Mouse (Mus musculus) lung, postnatal 25 days (tissue): Measurements from ENCODE around the gene Amotl2.
"Not testable (repeated sequence)": the region's sequence is repeated elsewhere in the genome, so short reads cannot be mapped to it uniquely, and the experiment has no call there.

Experiments used
- DNase-seq: peaks from one replicate; pipeline ENCODE4 v3.0.0; 2022; ENCODE audit warnings: low spot score

Amotl2 gene

GRCm38 (mm10) chr9:102733999-102734738 is 17.7 kb downstream of the Amotl2 start:
- DNase-seq: peak; percentile 64

GRCm38 (mm10) chr9:102734739-102735075 is 18.2 kb downstream of the Amotl2 start:
- peak; percentile 72 for DNase-seq

- DNase-seq: no peak
These were observed 18.8 kb downstream of the Amotl2 start for GRCm38 (mm10) chr9:102735231-102735630.

- DNase-seq: peak; percentile 55
These were observed 19.5 kb downstream of the Amotl2 start for GRCm38 (mm10) chr9:102735996-102736395.

- DNase-seq: no peak
These were observed 20.9 kb downstream of the Amotl2 start for GRCm38 (mm10) chr9:102737405-102737804.

GRCm38 (mm10) chr9:102746753-102747152 is 30.3 kb downstream of the Amotl2 start:
- DNase-seq: no peak

GRCm38 (mm10) chr9:102747902-102748301 is 31.4 kb downstream of the Amotl2 start:
- DNase-seq: no peak

- no peak for DNase-seq
These were observed 32.7 kb downstream of the Amotl2 start for GRCm38 (mm10) chr9:102749216-102749615.

- no peak for DNase-seq
These were observed 35.3 kb downstream of the Amotl2 start for GRCm38 (mm10) chr9:102751632-102752303.

- DNase-seq: no peak
These were observed 36.8 kb downstream of the Amotl2 start for GRCm38 (mm10) chr9:102753299-102753698.

GRCm38 (mm10) chr9:102755161-102755560 is 38.7 kb downstream of the Amotl2 start:
- no peak for DNase-seq

GRCm38 (mm10) chr9:102755591-102756270 is 39.3 kb downstream of the Amotl2 start:
- DNase-seq: no peak

GRCm38 (mm10) chr9:102756352-102756751 is 39.9 kb downstream of the Amotl2 start:
- DNase-seq: no peak

GRCm38 (mm10) chr9:102758851-102759250 is 42.4 kb downstream of the Amotl2 start:
- no peak for DNase-seq

GRCm38 (mm10) chr9:102759581-102760001 is 43.1 kb downstream of the Amotl2 start:
- peak; percentile 59 for DNase-seq

GRCm38 (mm10) chr9:102761599-102761998 is 45.1 kb downstream of the Amotl2 start:
- DNase-seq: no peak

GRCm38 (mm10) chr9:102762836-102763235 is 46.4 kb downstream of the Amotl2 start:
- no peak for DNase-seq

- DNase-seq: peak; percentile 56
These were observed 47.0 kb downstream of the Amotl2 start for GRCm38 (mm10) chr9:102763520-102763919.

GRCm38 (mm10) chr9:102764540-102764939 is 48.1 kb downstream of the Amotl2 start:
- not testable (repeated sequence) for DNase-seq

GRCm38 (mm10) chr9:102766741-102767140 is 50.3 kb downstream of the Amotl2 start:
- DNase-seq: peak; percentile 43

- DNase-seq: no peak
These were observed 52.8 kb downstream of the Amotl2 start for GRCm38 (mm10) chr9:102769257-102769656.

GRCm38 (mm10) chr9:102770190-102770589 is 53.7 kb downstream of the Amotl2 start:
- no peak for DNase-seq

- peak; percentile 56 for DNase-seq
These were observed 54.9 kb downstream of the Amotl2 start for GRCm38 (mm10) chr9:102771308-102771895.
